Mouse (Mus musculus) stomach, postnatal 0 days (tissue): ENCODE results near the gene Tmem182. TPM values are rescaled to one million over a fixed set of nuclear protein-coding genes. Genes with fewer than 3 reads are reported as not detected.

Source experiments
- ATAC-seq: fragments of 200-750 bp; cut with Nextera tagmentation; 2 replicates; pipeline ENCODE4 v1.8.0; 2017; ENCODE audit not compliant: low FRiP score, low TSS enrichment
- DNase-seq: peaks from one replicate; pipeline ENCODE4 v3.0.0-alpha.2; 2016; ENCODE audit warnings: low spot score
- H3K27ac ChIP-seq: fragments of 300-500 bp; sonication (generic); replicated peaks from 2 replicates; pipeline ENCODE4 v1.5.1; 2014; ENCODE audit warnings: mild to moderate bottlenecking, control low read depth
- H3K27me3 ChIP-seq: fragments of 300-500 bp; sonication (generic); 2 replicates; pipeline ENCODE4 v1.6.1; 2014; ENCODE audit warnings: low read length; ENCODE audit not compliant: control insufficient read depth, insufficient read depth
- H3K36me3 ChIP-seq: fragments of 300-500 bp; sonication (generic); 2 replicates; pipeline ENCODE4 v1.6.1; 2014; ENCODE audit warnings: low read length, mixed read lengths; ENCODE audit not compliant: control insufficient read depth, insufficient read depth
- H3K4me1 ChIP-seq: fragments of 300-500 bp; sonication (generic); replicated peaks from 2 replicates; pipeline ENCODE4 v1.6.1; 2014; ENCODE audit warnings: antibody characterized with exemption; ENCODE audit not compliant: control insufficient read depth, insufficient read depth
- H3K4me2 ChIP-seq: fragments of 300-500 bp; sonication (generic); replicated peaks from 2 replicates; pipeline ENCODE4 v1.6.1; 2014; ENCODE audit warnings: low read depth, mild to moderate bottlenecking, control low read depth, moderate library complexity
- H3K4me3 ChIP-seq: fragments of 300-500 bp; sonication (generic); 2 replicates; pipeline ENCODE4 v1.5.1; 2014; ENCODE audit warnings: low read depth, low read length, control low read depth
- H3K9ac ChIP-seq: fragments of 300-500 bp; sonication (generic); 2 replicates; pipeline ENCODE4 v1.6.1; 2014; ENCODE audit warnings: mild to moderate bottlenecking, low read length, control low read depth, mixed read lengths
- H3K9me3 ChIP-seq: fragments of 300-500 bp; sonication (generic); 2 replicates; pipeline ENCODE4 v1.6.1; 2016; ENCODE audit warnings: low read length; ENCODE audit not compliant: control insufficient read depth
- CTCF ChIP-seq: IDR thresholded peaks from 2 replicates; pipeline ENCODE4 v1.5.1; 2016; ENCODE audit warnings: antibody characterized with exemption, low read depth, mild to moderate bottlenecking, moderate library complexity
- EP300 ChIP-seq: optimal IDR thresholded peaks from 2 replicates; pipeline ENCODE3; 2016; ENCODE audit warnings: antibody characterized with exemption
- WGBS: fragments of 180-500 bp; shearing (Covaris S2); extraction: QIAGEN DNeasy Blood & Tissue Kit; methylation state at CpG from one replicate; pipeline ENCODE4 v1.1.7; 2014; 5-methylcytosine and 5-hydroxymethylcytosine counted together
- polyA plus RNA-seq: library from polyadenylated mRNA; unstranded; fragments of >200 nt; fragmentation: Nextera tagmentation; extraction: Ambion mirVana; gene quantifications from 2 replicates; pipeline ENCODE4 v1.2.1, GENCODE M21; 2015

The Tmem182 gene
- polyA plus RNA-seq, 1 experiment from 2014 or later, result 0.17 TPM

- no peak for DNase-seq
- no peak overlapping the region for H3K27ac ChIP-seq
- H3K9ac ChIP-seq, result no peak overlapping the region
- TF ChIP-seq CTCF (no peak), EP300 (no peak)
- no peaks in the 10 kb centered on the region for H3K9me3 ChIP-seq
- 80% methylated on average over 5 of the region's 5 CpGs for WGBS
- ATAC-seq, result no peak
- no peak overlapping the region for H3K4me2 ChIP-seq
- no peaks in the 10 kb centered on the region for H3K4me1 ChIP-seq
- no peaks in the 10 kb centered on the region for H3K36me3 ChIP-seq
- H3K27me3 ChIP-seq, result no peaks in the 10 kb centered on the region
- no peak overlapping the region for H3K4me3 ChIP-seq
Observed at GRCm38 (mm10) chr1:40841032-40841761, 35.8 kb downstream of the Tmem182 start.

- H3K27me3 ChIP-seq, result no peaks in the 10 kb centered on the region
- no peak overlapping the region for H3K4me2 ChIP-seq
- no peaks in the 10 kb centered on the region for H3K36me3 ChIP-seq
- H3K4me3 ChIP-seq, result no peak overlapping the region
- no peak overlapping the region for H3K27ac ChIP-seq
- no peak overlapping the region for H3K9ac ChIP-seq
- TF ChIP-seq CTCF, result peak; percentile 92
- no peak for TF ChIP-seq EP300
- H3K4me1 ChIP-seq, result no peaks in the 10 kb centered on the region
- no peaks in the 10 kb centered on the region for H3K9me3 ChIP-seq
- DNase-seq (peak; percentile 59), ATAC-seq (no peak)
Observed at GRCm38 (mm10) chr1:40844616-40845015, 39.2 kb downstream of the Tmem182 start.

- ATAC-seq, result no peak
- Histone ChIP-seq H3K27me3 (no peaks in the 10 kb centered on the region), H3K36me3 (no peaks in the 10 kb centered on the region), H3K9me3 (no peaks in the 10 kb centered on the region), H3K27ac (no peak overlapping the region), H3K4me3 (no peak overlapping the region), H3K9ac (no peak overlapping the region), H3K4me2 (no peak overlapping the region), H3K4me1 (no peaks in the 10 kb centered on the region)
- 35% methylated on average over 2 of the region's 2 CpGs for WGBS
- DNase-seq, result no peak
- TF ChIP-seq EP300, result no peak
- no peak for TF ChIP-seq CTCF
Observed at GRCm38 (mm10) chr1:40847196-40847938, 42.0 kb downstream of the Tmem182 start.

GRCm38 (mm10) chr1:40851286-40851685 lies 45.9 kb downstream of the Tmem182 start:
- no peak overlapping the region for H3K4me3 ChIP-seq
- H3K36me3 ChIP-seq, result no peaks in the 10 kb centered on the region
- H3K27me3 ChIP-seq, result no peaks in the 10 kb centered on the region
- ATAC-seq (no peak), DNase-seq (no peak)
- no peaks in the 10 kb centered on the region for H3K9me3 ChIP-seq
- H3K9ac ChIP-seq, result no peak overlapping the region
- no peaks in the 10 kb centered on the region for H3K4me1 ChIP-seq
- H3K4me2 ChIP-seq, result no peak overlapping the region
- TF ChIP-seq EP300, result no peak
- no peak for TF ChIP-seq CTCF
- H3K27ac ChIP-seq, result no peak overlapping the region

GRCm38 (mm10) chr1:40855268-40855667 lies 49.9 kb downstream of the Tmem182 start:
- 67% methylated on average over 1 of the region's 1 CpGs for WGBS
- TF ChIP-seq CTCF, result no peak
- no peak for TF ChIP-seq EP300
- no peak overlapping the region for H3K27ac ChIP-seq

More at GRCm38 (mm10) chr1:40855268-40855667, 49.9 kb downstream of the Tmem182 start:
- H3K4me3 ChIP-seq, result no peak overlapping the region
- H3K36me3 ChIP-seq, result no peaks in the 10 kb centered on the region
- H3K4me1 ChIP-seq, result no peaks in the 10 kb centered on the region
- no peaks in the 10 kb centered on the region for H3K9me3 ChIP-seq
- DNase-seq (no peak), ATAC-seq (no peak)
- no peak overlapping the region for H3K4me2 ChIP-seq
- H3K27me3 ChIP-seq, result no peaks in the 10 kb centered on the region
- no peak overlapping the region for H3K9ac ChIP-seq
